Mouse (Mus musculus) liver, postnatal 0 days (tissue): Measurements from ENCODE around the gene Hoga1. TPM values are rescaled to one million over a fixed set of nuclear protein-coding genes. Genes with fewer than 3 reads are reported as not detected.

ENCODE experiments used
- ATAC-seq: fragments of 200-750 bp; cut with Nextera tagmentation; 2 replicates; pipeline ENCODE4 v1.8.0; 2017; ENCODE audit warnings: mild to moderate bottlenecking, moderate library complexity
- DNase-seq: peaks from one replicate; pipeline ENCODE4 v3.0.0-alpha.2; 2016
- H3K27ac ChIP-seq: fragments of 300-500 bp; sonication (generic); 2 replicates; pipeline ENCODE4 v1.5.1; 2014; ENCODE audit warnings: antibody characterized with exemption, moderate library complexity, mild to moderate bottlenecking, low read depth
- H3K27me3 ChIP-seq: fragments of 300-500 bp; sonication (generic); 2 replicates; pipeline ENCODE4 v1.6.1; 2014; ENCODE audit warnings: low read length, control low read depth, mixed read lengths; ENCODE audit not compliant: insufficient read depth
- H3K36me3 ChIP-seq: fragments of 300-500 bp; sonication (generic); replicated peaks from 2 replicates; pipeline ENCODE4 v1.6.1; 2014; ENCODE audit warnings: mild to moderate bottlenecking, control low read depth, low read length, moderate library complexity, mixed read lengths; ENCODE audit not compliant: insufficient read depth
- H3K4me1 ChIP-seq: fragments of 300-500 bp; sonication (generic); 2 replicates; pipeline ENCODE4 v1.6.1; 2014; ENCODE audit warnings: antibody characterized with exemption, mild to moderate bottlenecking, control low read depth; ENCODE audit not compliant: insufficient read depth
- H3K4me2 ChIP-seq: fragments of 300-500 bp; sonication (generic); 2 replicates; pipeline ENCODE4 v1.6.1; 2014; ENCODE audit warnings: low read depth, mild to moderate bottlenecking, low read length, moderate library complexity, mixed read lengths
- H3K4me3 ChIP-seq: fragments of 300-500 bp; sonication (generic); 2 replicates; pipeline ENCODE4 v1.5.1; 2014; ENCODE audit warnings: low read depth, low read length
- H3K9ac ChIP-seq: fragments of 300-500 bp; sonication (generic); replicated peaks from 2 replicates; pipeline ENCODE4 v1.6.1; 2014; ENCODE audit warnings: mild to moderate bottlenecking, moderate library complexity
- H3K9me3 ChIP-seq: fragments of 300-500 bp; sonication (generic); 2 replicates; pipeline ENCODE4 v1.6.1; 2016; ENCODE audit warnings: mild to moderate bottlenecking, control low read depth, low read length, mixed read lengths
- CTCF ChIP-seq: sonication (generic); IDR thresholded peaks from 2 replicates; pipeline ENCODE4 v1.5.1; 2016; ENCODE audit warnings: antibody characterized with exemption, low read depth
- EP300 ChIP-seq: IDR thresholded peaks from 2 replicates; pipeline ENCODE4 v1.6.1; 2016; ENCODE audit warnings: antibody characterized with exemption, low read depth, mild to moderate bottlenecking
- WGBS: fragments of 180-500 bp; shearing (Covaris S2); extraction: QIAGEN DNeasy Blood & Tissue Kit; methylation state at CpG from one replicate; pipeline ENCODE4 v1.1.7; 2014; ENCODE audit not compliant: insufficient replicate concordance; 5-methylcytosine and 5-hydroxymethylcytosine counted together
- polyA plus RNA-seq: library from polyadenylated mRNA; unstranded; fragments of >200 nt; fragmentation: Nextera tagmentation; extraction: Ambion mirVana; gene quantifications from 2 replicates; pipeline ENCODE4 v1.2.1, GENCODE M21; 2015

Hoga1 gene
- polyA plus RNA-seq, 1 experiment from 2014 or later: 183 TPM

- DNase-seq: no peak
These were observed 7.1 kb upstream of the Hoga1 start for GRCm38 (mm10) chr19:42038310-42038709.

GRCm38 (mm10) chr19:42043988-42044387 lies 1.4 kb upstream of the Hoga1 start:
- TF ChIP-seq CTCF (no peak), EP300 (no peak)
- no peak for ATAC-seq

More at GRCm38 (mm10) chr19:42038310-42038709, 7.1 kb upstream of the Hoga1 start:
- no peak overlapping the region for H3K27ac ChIP-seq
- 88% methylated on average over 12 of the region's 12 CpGs for WGBS
- no peak overlapping the region for H3K4me3 ChIP-seq
- no peak overlapping the region for H3K9ac ChIP-seq
- H3K4me1 ChIP-seq: no peaks in the 10 kb centered on the region; the same call in 1 of the 2 replicates
- H3K27me3 ChIP-seq: no peaks in the 10 kb centered on the region
- no peak for TF ChIP-seq CTCF
- TF ChIP-seq EP300: no peak
- no peak for ATAC-seq
- no peak overlapping the region for H3K4me2 ChIP-seq
- no peaks in the 10 kb centered on the region for H3K9me3 ChIP-seq
- peaks cover 7% of the 10 kb centered on the region; the same call in 1 of the 2 replicates for H3K36me3 ChIP-seq

GRCm38 (mm10) chr19:42050251-42050650 lies 4.8 kb downstream of the Hoga1 start:
- H3K9ac ChIP-seq: no peak overlapping the region
- no peak overlapping the region for H3K4me3 ChIP-seq
- DNase-seq: no peak
- peak overlapping the region; percentile 88 for H3K27ac ChIP-seq
- no peaks in the 10 kb centered on the region for H3K36me3 ChIP-seq
- H3K27me3 ChIP-seq: no peaks in the 10 kb centered on the region
- peak; percentile 68 for ATAC-seq
- 59% methylated on average over 1 of the region's 1 CpGs for WGBS
- TF ChIP-seq CTCF: no peak
- no peak for TF ChIP-seq EP300
- H3K9me3 ChIP-seq: no peaks in the 10 kb centered on the region
- H3K4me2 ChIP-seq: no peak overlapping the region
- H3K4me1 ChIP-seq: peaks cover 5% of the 10 kb centered on the region; the same call in 1 of the 2 replicates

More at GRCm38 (mm10) chr19:42043988-42044387, 1.4 kb upstream of the Hoga1 start:
- Histone ChIP-seq H3K4me1 (no peaks in the 10 kb centered on the region), H3K36me3 (no peaks in the 10 kb centered on the region), H3K9ac (no peak overlapping the region), H3K27ac (no peak overlapping the region), H3K9me3 (no peaks in the 10 kb centered on the region), H3K27me3 (no peaks in the 10 kb centered on the region), H3K4me3 (no peak overlapping the region), H3K4me2 (no peak overlapping the region)
- 84% methylated on average over 6 of the region's 6 CpGs for WGBS
- DNase-seq: no peak

- Histone ChIP-seq H3K4me1 (peaks cover 5% of the 10 kb centered on the region), H3K27ac (peak overlapping the region; percentile 88; the same call in 1 of the 2 replicates), H3K36me3 (no peaks in the 10 kb centered on the region), H3K27me3 (no peaks in the 10 kb centered on the region), H3K9ac (no peak overlapping the region), H3K9me3 (no peaks in the 10 kb centered on the region), H3K4me2 (no peak overlapping the region), H3K4me3 (no peak overlapping the region)
- 84% methylated on average over 3 of the region's 3 CpGs for WGBS
- TF ChIP-seq EP300 (no peak), CTCF (no peak)
- no peak for DNase-seq
- no peak for ATAC-seq
These were observed 5.9 kb downstream of the Hoga1 start for GRCm38 (mm10) chr19:42051351-42051750.

- no peak for TF ChIP-seq EP300
- no peak for TF ChIP-seq CTCF
- Histone ChIP-seq H3K4me2 (no peak within 1 kb of the TSS), H3K27me3 (no peaks in the 10 kb centered on the region), H3K27ac (peak within 1 kb of the TSS; percentile 88; the same call in 1 of the 2 replicates), H3K36me3 (no peaks in the 10 kb centered on the region), H3K9ac (no peak within 1 kb of the TSS), H3K9me3 (no peaks in the 10 kb centered on the region), H3K4me1 (peaks cover 5% of the 10 kb centered on the region), H3K4me3 (no peak within 1 kb of the TSS)
- 71% methylated on average over 4 of the region's 4 CpGs for WGBS
- DNase-seq: no peak
- no peak for ATAC-seq
These were observed 6.5 kb downstream of the Hoga1 start, which contains the start of gene 4933411K16Rik for GRCm38 (mm10) chr19:42051948-42052347. Gene 4933411K16Rik (plus strand): TSS chr19:42052248.

- H3K4me2 ChIP-seq: no peak overlapping the region
- no peaks in the 10 kb centered on the region for H3K9me3 ChIP-seq
- no peak for ATAC-seq
- no peak for TF ChIP-seq EP300
- no peak for TF ChIP-seq CTCF
- no peak overlapping the region for H3K9ac ChIP-seq
- H3K27ac ChIP-seq: no peak overlapping the region; the same call in 1 of the 2 replicates
- H3K4me1 ChIP-seq: peaks cover 7% of the 10 kb centered on the region
- no peaks in the 10 kb centered on the region for H3K27me3 ChIP-seq
- no peaks in the 10 kb centered on the region for H3K36me3 ChIP-seq
- H3K4me3 ChIP-seq: no peak overlapping the region
- WGBS: 57% methylated on average over 6 of the region's 6 CpGs
- DNase-seq: no peak
These were observed 8.8 kb downstream of the Hoga1 start for GRCm38 (mm10) chr19:42054255-42054654.
